Mouse (Mus musculus) liver, adult 2 months (tissue): ENCODE measurements around the gene Tmem239. TPM values are rescaled to one million over a fixed set of nuclear protein-coding genes. Genes with fewer than 3 reads are reported as not detected.
"Not testable (repeated sequence)": the region's sequence is repeated elsewhere in the genome, so short reads cannot be mapped to it uniquely, and the experiment has no call there.

ENCODE experiments used
- DNase-seq: peaks from one replicate; pipeline ENCODE4 v3.0.0-alpha.2; 2011; ENCODE audit warnings: low read depth, low spot score; ENCODE audit errors: extremely low read depth
- H3K27ac ChIP-seq: fragments of 200-500 bp; replicated peaks from 2 replicates; pipeline ENCODE4 v1.5.1; 2012; ENCODE audit warnings: low read depth, mild to moderate bottlenecking, control low read depth, inconsistent platforms, low read length; ENCODE audit not compliant: insufficient read depth
- H3K27me3 ChIP-seq: fragments of 200-500 bp; 2 replicates; pipeline ENCODE4 v1.6.1; 2012; ENCODE audit warnings: mild to moderate bottlenecking, moderate library complexity, low read length, inconsistent platforms; ENCODE audit not compliant: control insufficient read depth, insufficient read depth
- H3K36me3 ChIP-seq: fragments of 200-500 bp; 2 replicates; pipeline ENCODE4 v1.6.1; 2012; ENCODE audit warnings: low read length, inconsistent platforms; ENCODE audit not compliant: control insufficient read depth, insufficient read depth
- H3K4me1 ChIP-seq: fragments of 200-500 bp; 2 replicates; pipeline ENCODE4 v1.6.1; 2011; ENCODE audit warnings: low read length; ENCODE audit not compliant: control insufficient read depth, insufficient read depth
- H3K4me3 ChIP-seq: fragments of 200-500 bp; 2 replicates; pipeline ENCODE4 v1.5.1; 2011; ENCODE audit warnings: low read depth, mild to moderate bottlenecking, control low read depth, low read length, moderate library complexity; ENCODE audit not compliant: insufficient read depth
- H3K79me2 ChIP-seq: fragments of 200-500 bp; 2 replicates; pipeline ENCODE4 v1.6.1; 2012; ENCODE audit warnings: inconsistent platforms, mild to moderate bottlenecking, low read length, moderate library complexity; ENCODE audit not compliant: control insufficient read depth, insufficient read depth
- H3K9ac ChIP-seq: fragments of 200-500 bp; 2 replicates; pipeline ENCODE4 v1.6.1; 2012; ENCODE audit warnings: low read depth, mild to moderate bottlenecking, control low read depth, inconsistent platforms, low read length
- CTCF ChIP-seq: fragments of 200-500 bp; IDR thresholded peaks from 2 replicates; pipeline ENCODE4 v1.5.1; 2011; ENCODE audit warnings: low read depth, low read length, control low read depth
- POLR2A ChIP-seq: fragments of 200-500 bp; IDR thresholded peaks from 2 replicates; pipeline ENCODE4 v1.6.1; 2011; ENCODE audit warnings: low read length, control low read depth; ENCODE audit not compliant: insufficient read depth; ENCODE audit errors: extremely low read depth
- WGBS: fragments of 180-500 bp; shearing (Covaris S2); methylation state at CpG from one replicate; pipeline ENCODE4 v1.1.7; 2018; 5-methylcytosine and 5-hydroxymethylcytosine counted together
- polyA plus RNA-seq: library from polyadenylated mRNA; depleted of rRNA; stranded (reverse); fragments of >200 nt; gene quantifications from 2 replicates; pipeline ENCODE4 v1.2.3, GENCODE M21; 2012; rRNA removed
- total RNA-seq: library from RNA; depleted of rRNA; stranded (reverse); fragments of >200 nt; gene quantifications from 2 replicates; pipeline ENCODE4 v1.2.3, GENCODE M21; 2014; rRNA removed

The Tmem239 gene
- total RNA-seq (not detected in 2 replicates), polyA plus RNA-seq (not detected in 2 replicates)

- no peak for DNase-seq
- no peak for TF ChIP-seq POLR2A
- no peak for TF ChIP-seq CTCF
- WGBS, result 100% methylated on average over 2 of the region's 2 CpGs
Observed at GRCm38 (mm10) chr2:130406178-130406577, at the start of gene Tmem239. TSS of gene Tmem239 (plus strand) at chr2:130406478.

DNA sequence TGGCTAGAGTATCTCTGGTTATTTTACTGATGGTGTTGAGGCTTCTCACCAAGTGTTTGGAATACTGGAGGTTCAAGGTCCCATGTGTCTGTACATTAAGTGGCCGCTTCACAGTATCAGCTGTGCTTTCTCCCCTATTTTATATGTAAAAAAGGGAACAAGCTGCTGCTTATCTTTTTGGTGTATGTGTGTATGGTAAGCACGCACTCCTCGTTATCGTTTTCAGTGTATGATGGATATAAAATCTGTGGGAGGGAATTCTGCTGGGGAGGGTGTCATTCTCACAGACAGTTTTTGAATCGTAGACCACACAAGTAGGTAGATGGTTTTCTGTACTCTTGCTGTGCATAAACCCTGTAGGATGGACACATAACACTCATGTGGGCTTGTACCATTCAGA, 48.7 kb upstream of the Tmem239 start:
- DNase-seq, result no peak
- Histone ChIP-seq H3K4me3 (no peak overlapping the region), H3K27ac (no peak overlapping the region), H3K4me1 (no peaks in the 10 kb centered on the region), H3K9ac (no peak overlapping the region), H3K79me2 (no peaks in the 10 kb centered on the region), H3K36me3 (no peaks in the 10 kb centered on the region), H3K27me3 (peaks cover 11% of the 10 kb centered on the region)
- TF ChIP-seq CTCF (no peak), POLR2A (no peak)
- 90% methylated on average over 5 of the region's 5 CpGs for WGBS

More at GRCm38 (mm10) chr2:130406178-130406577, at the start of gene Tmem239:
- no peak within 1 kb of the TSS for H3K4me3 ChIP-seq
- H3K4me1 ChIP-seq, result no peaks in the 10 kb centered on the region
- no peak within 1 kb of the TSS for H3K9ac ChIP-seq
- H3K79me2 ChIP-seq, result no peaks in the 10 kb centered on the region
- no peaks in the 10 kb centered on the region for H3K36me3 ChIP-seq
- no peaks in the 10 kb centered on the region for H3K27me3 ChIP-seq
- H3K27ac ChIP-seq, result no peak within 1 kb of the TSS

DNA sequence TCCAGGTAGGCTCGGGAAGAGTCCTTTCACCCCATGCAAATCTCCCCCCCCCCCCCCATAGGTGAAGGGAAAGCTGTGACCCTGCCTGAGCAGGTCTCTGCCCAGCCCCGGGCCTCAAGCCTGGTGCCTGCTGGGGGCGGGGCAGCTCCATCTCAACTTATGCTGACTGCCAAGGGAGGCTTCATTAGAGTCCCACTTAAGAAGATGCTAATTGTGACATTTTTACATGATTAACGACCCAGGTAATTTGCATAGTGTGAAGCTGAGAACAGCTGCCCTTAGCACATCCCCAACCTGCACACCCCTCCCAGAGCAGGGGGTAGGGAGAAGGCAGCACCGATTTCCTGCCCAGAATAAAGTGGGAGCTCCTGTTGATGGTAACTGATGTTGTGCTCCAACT, 47.4 kb upstream of the Tmem239 start:
- Histone ChIP-seq H3K9ac (no peak overlapping the region), H3K27me3 (peaks cover 13% of the 10 kb centered on the region), H3K36me3 (no peaks in the 10 kb centered on the region), H3K4me1 (no peaks in the 10 kb centered on the region), H3K27ac (no peak overlapping the region), H3K4me3 (no peak overlapping the region), H3K79me2 (no peaks in the 10 kb centered on the region)
- WGBS, result 17% methylated on average over 5 of the region's 5 CpGs
- DNase-seq, result no peak
- no peak for TF ChIP-seq CTCF
- no peak for TF ChIP-seq POLR2A

DNA sequence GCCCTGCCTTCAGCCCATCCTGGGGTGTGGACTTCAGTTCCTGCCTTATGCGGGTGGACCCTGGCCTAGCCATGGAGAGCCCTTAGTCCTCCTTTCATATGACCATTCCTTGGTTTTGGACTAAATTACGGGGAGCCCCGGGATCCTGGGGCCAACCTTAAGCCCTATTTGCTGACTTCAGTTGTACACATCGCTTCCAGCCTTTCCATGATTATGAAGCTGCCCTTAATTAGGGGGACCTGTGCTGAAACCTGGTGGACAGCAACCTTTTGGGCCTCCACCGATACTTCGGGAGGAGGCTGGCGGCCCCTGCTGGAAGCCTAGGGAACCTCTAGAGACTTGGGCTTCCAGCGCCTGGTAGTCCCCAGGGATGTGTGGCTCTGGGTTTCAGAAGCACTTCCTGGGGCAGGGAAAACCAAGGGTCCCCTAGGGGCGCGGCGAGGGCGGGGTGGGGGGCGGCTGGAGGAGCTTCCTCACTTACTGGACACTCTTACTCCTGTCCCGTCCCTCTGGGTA, 43.7 kb upstream of the Tmem239 start:
- H3K4me3 ChIP-seq, result no peak overlapping the region
- DNase-seq, result no peak
- H3K27ac ChIP-seq, result no peak overlapping the region
- WGBS, result 5% methylated on average over 14 of the region's 14 CpGs
- H3K27me3 ChIP-seq, result peaks cover 21% of the 10 kb centered on the region
- no peaks in the 10 kb centered on the region for H3K4me1 ChIP-seq
- H3K36me3 ChIP-seq, result no peaks in the 10 kb centered on the region
- H3K79me2 ChIP-seq, result no peaks in the 10 kb centered on the region
- TF ChIP-seq POLR2A, result no peak
- peak; percentile 65 for TF ChIP-seq CTCF
- H3K9ac ChIP-seq, result no peak overlapping the region

GRCm38 (mm10) chr2:130365211-130366094, 40.8 kb upstream of the Tmem239 start:
- H3K4me1 ChIP-seq, result no peaks in the 10 kb centered on the region
- no peak overlapping the region for H3K9ac ChIP-seq
- WGBS, result 9% methylated on average over 30 of the region's 30 CpGs
- TF ChIP-seq POLR2A, result no peak
- no peak for TF ChIP-seq CTCF
- H3K4me3 ChIP-seq, result no peak overlapping the region
- H3K36me3 ChIP-seq, result no peaks in the 10 kb centered on the region
- peaks cover 21% of the 10 kb centered on the region for H3K27me3 ChIP-seq
- no peaks in the 10 kb centered on the region for H3K79me2 ChIP-seq
- no peak overlapping the region for H3K27ac ChIP-seq
- DNase-seq, result no peak

GRCm38 (mm10) chr2:130367386-130367785, 38.9 kb upstream of the Tmem239 start:
- TF ChIP-seq CTCF (no peak), POLR2A (no peak)
- Histone ChIP-seq H3K4me3 (no peak overlapping the region), H3K27me3 (peaks cover 13% of the 10 kb centered on the region; the same call in 1 of the 2 replicates), H3K4me1 (no peaks in the 10 kb centered on the region), H3K79me2 (no peaks in the 10 kb centered on the region), H3K27ac (no peak overlapping the region), H3K36me3 (no peaks in the 10 kb centered on the region), H3K9ac (no peak overlapping the region)
- WGBS, result 48% methylated on average over 4 of the region's 4 CpGs
- DNase-seq, result no peak

DNA sequence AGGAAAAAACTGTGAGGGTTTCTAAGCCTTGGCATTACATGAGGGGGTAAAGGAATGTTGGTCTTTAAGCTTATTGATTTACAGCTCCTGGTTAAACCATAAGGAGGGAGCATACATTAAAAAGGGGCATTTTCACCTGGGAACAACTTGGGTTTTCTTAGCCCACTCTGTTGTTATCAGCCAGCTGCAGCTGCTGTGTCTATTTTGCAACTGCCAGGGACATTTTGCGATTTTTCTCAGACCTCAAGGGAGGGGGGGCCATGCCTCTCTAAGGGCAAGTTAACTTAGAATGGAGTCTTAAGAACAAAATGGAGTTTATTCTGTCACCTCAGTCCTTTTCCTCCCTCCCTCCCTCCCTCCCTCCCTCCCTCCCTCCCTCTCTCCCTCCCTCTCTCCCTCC, 33.3 kb upstream of the Tmem239 start:
- DNase-seq, H3K4me3 ChIP-seq, H3K9ac ChIP-seq, H3K27ac ChIP-seq, H3K36me3 ChIP-seq, H3K79me2 ChIP-seq, H3K27me3 ChIP-seq, H3K4me1 ChIP-seq: not testable (repeated sequence)
- 41% methylated on average over 1 of the region's 1 CpGs for WGBS
